Mouse (Mus musculus) frontal cortex, postnatal 36 days (tissue): ENCODE measurements around the gene Fxyd1.

Source experiments
- DNase-seq, 2 experiments: peaks; one replicate each; pipeline ENCODE4 v3.0.0; 2022; ENCODE audit warnings: low spot score in 2 of 2

The Fxyd1 gene

GRCm38 (mm10) chr7:31077885-31078445, 21.0 kb upstream of the Fxyd1 start:
- DNase-seq: peak; percentile 55 to 78

GRCm38 (mm10) chr7:31077470-31077869, 20.5 kb upstream of the Fxyd1 start:
- DNase-seq: peak; percentile 33 to 47

- no peak for DNase-seq
Observed at GRCm38 (mm10) chr7:31076492-31076891, 19.5 kb upstream of the Fxyd1 start, which contains the start of gene Fxyd3. TSS of gene Fxyd3 (minus strand) at chr7:31076704.

- DNase-seq: no peak
Observed at GRCm38 (mm10) chr7:31074713-31075069, 17.7 kb upstream of the Fxyd1 start.

GRCm38 (mm10) chr7:31074061-31074712, 17.2 kb upstream of the Fxyd1 start:
- peak in 1 of 2 experiments; percentile 36 for DNase-seq

GRCm38 (mm10) chr7:31073546-31073945, 16.5 kb upstream of the Fxyd1 start:
- no peak for DNase-seq

- no peak for DNase-seq
Observed at GRCm38 (mm10) chr7:31072326-31072725, 15.3 kb upstream of the Fxyd1 start.

GRCm38 (mm10) chr7:31070324-31070723, 13.3 kb upstream of the Fxyd1 start:
- no peak for DNase-seq

GRCm38 (mm10) chr7:31069491-31069890, 12.5 kb upstream of the Fxyd1 start:
- no peak for DNase-seq

GRCm38 (mm10) chr7:31067836-31068235, 10.8 kb upstream of the Fxyd1 start:
- DNase-seq: peak in 1 of 2 experiments; percentile 48

- no peak for DNase-seq
Observed at GRCm38 (mm10) chr7:31063074-31063560, 6.1 kb upstream of the Fxyd1 start.

GRCm38 (mm10) chr7:31060621-31061010, 3.6 kb upstream of the Fxyd1 start:
- no peak for DNase-seq

GRCm38 (mm10) chr7:31059919-31060620, 3.1 kb upstream of the Fxyd1 start:
- no peak for DNase-seq

GRCm38 (mm10) chr7:31059108-31059507, 2.1 kb upstream of the Fxyd1 start, which contains the start of gene Lgi4:
TSS of gene Lgi4 (plus strand) at chr7:31059342.
- DNase-seq: peak; percentile 84 to 87

- no peak for DNase-seq
Observed at GRCm38 (mm10) chr7:31058211-31058610, 1.2 kb upstream of the Fxyd1 start.

- DNase-seq: no peak
Observed at GRCm38 (mm10) chr7:31057730-31058129, 731 bp upstream of the Fxyd1 start.

- no peak for DNase-seq
Observed at GRCm38 (mm10) chr7:31056448-31056847, 551 bp downstream of the Fxyd1 start.

GRCm38 (mm10) chr7:31055883-31056282, 1.1 kb downstream of the Fxyd1 start:
- DNase-seq: no peak

- no peak for DNase-seq
Observed at GRCm38 (mm10) chr7:31055354-31055824, 1.6 kb downstream of the Fxyd1 start.

GRCm38 (mm10) chr7:31054661-31055320, 2.2 kb downstream of the Fxyd1 start:
- no peak for DNase-seq

- DNase-seq: no peak
Observed at GRCm38 (mm10) chr7:31053882-31054447, 3.0 kb downstream of the Fxyd1 start.
